Mouse (Mus musculus): ENCODE data around the gene Hspa5. TPM values are rescaled to one million over a fixed set of nuclear protein-coding genes. Genes with fewer than 3 reads are reported as not detected.
A peak's percentile ranks its signal among the peaks of the same experiment; 100 is the strongest.

The Hspa5 gene
- polyA plus RNA-seq, 2 experiments, result 253 to 479 TPM

- H3K9ac ChIP-seq (replicated peaks), result peak overlapping the region; percentile 71
- H3K4me2 ChIP-seq (ENCODE audit: low read depth), result peak overlapping the region; percentile 69
- peak overlapping the region in 1 of 2 experiments; percentile 34; a peak in 2 of 4 replicates for H3K4me3 ChIP-seq (ENCODE audit: insufficient read depth in 1 of 2, low read depth in 2 of 2, low read length in 2 of 2)
- no peaks in the 10 kb centered on the region for H3K27me3 ChIP-seq (ENCODE audit: control insufficient read depth, insufficient read depth, low read length)
- H3K4me1 ChIP-seq (replicated peaks; ENCODE audit: control insufficient read depth in 2 of 2, insufficient read depth in 2 of 2, low read length in 1 of 2), result peaks cover 49 to 52% of the 10 kb centered on the region in 2 experiments
- DNase-seq (ENCODE audit: low read depth in 3 of 3, low spot score in 3 of 3), result peak; percentile 75 to 80 (median 76)
- 21% methylated on average over 1 of the region's 1 CpGs for WGBS (ENCODE audit: insufficient replicate concordance)
- H3K27ac ChIP-seq, result peak overlapping the region; percentile 97
- H3K9me3 ChIP-seq (ENCODE audit: control insufficient read depth, low read length), result no peaks in the 10 kb centered on the region
- ATAC-seq (ENCODE audit: insufficient read depth), result peak; percentile 93
- peaks cover 17% of the 10 kb centered on the region for H3K36me3 ChIP-seq (replicated peaks; ENCODE audit: control insufficient read depth, insufficient read depth, low read depth)
- peak; percentile 13; the same call in 1 of the 2 replicates for TF ChIP-seq CTCF (IDR thresholded peaks at IDR 0.05; ENCODE audit: low read depth)
- TF ChIP-seq EP300 (IDR thresholded peaks at IDR 0.05; ENCODE audit: low read depth), result peak; percentile 91
These were observed 31.9 kb upstream of the Hspa5 start for GRCm38 (mm10) chr2:34739684-34740391.

DNA sequence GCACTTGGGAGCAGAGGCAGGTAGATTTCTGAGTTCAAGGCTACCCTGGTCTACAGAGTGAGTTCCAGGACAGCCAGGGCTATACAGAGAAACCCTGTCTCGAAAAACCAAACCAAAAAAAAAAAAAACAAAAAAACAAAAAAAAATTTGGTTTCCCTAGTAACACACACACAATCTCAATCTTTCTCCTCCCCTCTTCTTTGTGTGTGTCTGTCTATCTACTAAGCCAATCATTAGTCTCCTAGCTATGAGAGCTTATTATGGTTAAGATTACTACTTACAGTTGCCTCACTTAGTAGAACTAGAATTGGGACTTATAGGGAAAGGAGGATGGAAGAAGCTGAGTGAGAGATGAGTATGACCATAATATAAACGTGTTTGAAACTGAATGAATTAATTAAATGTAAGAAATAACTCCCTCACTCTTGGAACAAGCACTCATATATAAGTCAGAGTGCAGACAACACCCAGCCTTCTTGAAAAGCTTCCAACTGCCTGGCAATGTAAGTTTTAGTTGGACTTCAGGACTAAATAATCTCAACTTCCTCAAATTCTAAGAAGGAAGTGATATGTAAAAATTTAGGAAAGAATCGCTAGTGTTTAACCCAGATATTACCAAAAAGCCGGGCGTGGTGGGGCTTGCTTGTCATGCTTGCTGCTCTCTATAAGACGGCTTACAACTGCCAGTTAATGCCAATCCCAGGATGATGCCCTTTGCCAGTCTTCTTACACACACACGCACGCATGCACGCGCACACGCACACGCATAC, 30.2 kb upstream of the Hspa5 start:
- peak overlapping the region; percentile 31; the same call in 1 of the 2 replicates for H3K9ac ChIP-seq (replicated peaks)
- no peaks in the 10 kb centered on the region for H3K9me3 ChIP-seq (ENCODE audit: control insufficient read depth, low read length)
- DNase-seq (ENCODE audit: low read depth in 3 of 3, low spot score in 3 of 3), result no peak
- TF ChIP-seq CTCF (IDR thresholded peaks at IDR 0.05; ENCODE audit: low read depth) (no peak), EP300 (IDR thresholded peaks at IDR 0.05; ENCODE audit: low read depth) (no peak)
- no peak for ATAC-seq (ENCODE audit: insufficient read depth)
- peaks cover 47 to 51% of the 10 kb centered on the region in 2 experiments for H3K4me1 ChIP-seq (replicated peaks; ENCODE audit: control insufficient read depth in 2 of 2, insufficient read depth in 2 of 2, low read length in 1 of 2)
- peak overlapping the region; percentile 3 for H3K4me2 ChIP-seq (ENCODE audit: low read depth)
- 52% methylated on average over 12 of the region's 12 CpGs for WGBS (ENCODE audit: insufficient replicate concordance)
- no peak overlapping the region for H3K4me3 ChIP-seq (ENCODE audit: insufficient read depth in 1 of 2, low read depth in 2 of 2, low read length in 2 of 2)
- peaks cover 17% of the 10 kb centered on the region for H3K36me3 ChIP-seq (replicated peaks; ENCODE audit: control insufficient read depth, insufficient read depth, low read depth)
- no peaks in the 10 kb centered on the region for H3K27me3 ChIP-seq (ENCODE audit: control insufficient read depth, insufficient read depth, low read length)
- peak overlapping the region; percentile 97 for H3K27ac ChIP-seq

- ATAC-seq (ENCODE audit: insufficient read depth), result no peak
- peaks cover 22% of the 10 kb centered on the region for H3K36me3 ChIP-seq (replicated peaks; ENCODE audit: control insufficient read depth, insufficient read depth, low read depth)
These were observed 29.1 kb upstream of the Hspa5 start for GRCm38 (mm10) chr2:34742675-34743074.

GRCm38 (mm10) chr2:34744476-34744875, 27.3 kb upstream of the Hspa5 start:
- Histone ChIP-seq H3K4me3 (ENCODE audit: insufficient read depth in 1 of 2, low read depth in 2 of 2, low read length in 2 of 2) (no peak overlapping the region), H3K27ac (no peak overlapping the region), H3K9me3 (ENCODE audit: control insufficient read depth, low read length) (no peaks in the 10 kb centered on the region), H3K36me3 (replicated peaks; ENCODE audit: control insufficient read depth, insufficient read depth, low read depth) (peaks cover 16% of the 10 kb centered on the region), H3K9ac (replicated peaks) (no peak overlapping the region), H3K27me3 (ENCODE audit: control insufficient read depth, insufficient read depth, low read length) (no peaks in the 10 kb centered on the region), H3K4me1 (replicated peaks; ENCODE audit: control insufficient read depth in 2 of 2, insufficient read depth in 2 of 2, low read length in 1 of 2) (peaks cover 28 to 39% of the 10 kb centered on the region in 2 experiments), H3K4me2 (ENCODE audit: low read depth) (no peak overlapping the region)
- ATAC-seq (ENCODE audit: insufficient read depth), result no peak
- DNase-seq (ENCODE audit: low read depth in 3 of 3, low spot score in 3 of 3), result no peak
- TF ChIP-seq EP300 (IDR thresholded peaks at IDR 0.05; ENCODE audit: low read depth) (no peak), CTCF (IDR thresholded peaks at IDR 0.05; ENCODE audit: low read depth) (no peak)
- 87% methylated on average over 8 of the region's 8 CpGs for WGBS (ENCODE audit: insufficient replicate concordance)

More at GRCm38 (mm10) chr2:34742675-34743074, 29.1 kb upstream of the Hspa5 start:
- Histone ChIP-seq H3K27me3 (ENCODE audit: control insufficient read depth, insufficient read depth, low read length) (no peaks in the 10 kb centered on the region), H3K4me1 (replicated peaks; ENCODE audit: control insufficient read depth in 2 of 2, insufficient read depth in 2 of 2, low read length in 1 of 2) (peaks cover 43 to 46% of the 10 kb centered on the region in 2 experiments), H3K9me3 (ENCODE audit: control insufficient read depth, low read length) (no peaks in the 10 kb centered on the region), H3K4me3 (ENCODE audit: insufficient read depth in 1 of 2, low read depth in 2 of 2, low read length in 2 of 2) (no peak overlapping the region), H3K27ac (peak overlapping the region; percentile 65), H3K9ac (replicated peaks) (no peak overlapping the region; the same call in 1 of the 2 replicates), H3K4me2 (ENCODE audit: low read depth) (peak overlapping the region; percentile 8; the same call in 1 of the 2 replicates)
- WGBS (ENCODE audit: insufficient replicate concordance), result 77% methylated on average over 8 of the region's 8 CpGs
- no peak for DNase-seq (ENCODE audit: low read depth in 3 of 3, low spot score in 3 of 3)
- TF ChIP-seq CTCF (IDR thresholded peaks at IDR 0.05; ENCODE audit: low read depth) (no peak), EP300 (IDR thresholded peaks at IDR 0.05; ENCODE audit: low read depth) (no peak)

DNA sequence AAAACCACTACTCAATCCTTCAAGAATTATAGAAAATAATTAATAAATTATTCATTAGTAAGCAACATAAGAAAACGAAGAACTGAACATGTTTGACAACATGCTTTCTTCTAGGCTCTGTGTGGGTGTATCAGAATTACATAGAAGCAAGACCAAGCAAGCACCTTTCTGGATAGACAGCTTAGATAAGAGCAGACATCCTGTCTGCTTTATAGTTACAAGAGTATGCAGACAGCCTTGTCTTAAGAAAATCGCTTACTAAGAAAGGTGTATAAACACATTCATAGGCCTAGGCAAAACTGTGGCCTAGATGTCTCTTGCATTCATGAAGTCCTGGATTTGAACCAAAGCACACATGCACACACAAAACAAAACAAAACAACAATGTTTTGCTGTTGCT, 26.1 kb upstream of the Hspa5 start:
- H3K4me2 ChIP-seq (ENCODE audit: low read depth), result no peak overlapping the region
- H3K4me1 ChIP-seq (replicated peaks; ENCODE audit: control insufficient read depth in 2 of 2, insufficient read depth in 2 of 2, low read length in 1 of 2), result peaks cover 22 to 36% of the 10 kb centered on the region in 2 experiments
- H3K36me3 ChIP-seq (replicated peaks; ENCODE audit: control insufficient read depth, insufficient read depth, low read depth), result peaks cover 16% of the 10 kb centered on the region
- DNase-seq (ENCODE audit: low read depth in 3 of 3, low spot score in 3 of 3) (no peak), ATAC-seq (ENCODE audit: insufficient read depth) (no peak)
- no peak overlapping the region for H3K9ac ChIP-seq (replicated peaks)
- H3K4me3 ChIP-seq (ENCODE audit: insufficient read depth in 1 of 2, low read depth in 2 of 2, low read length in 2 of 2), result no peak overlapping the region
- H3K9me3 ChIP-seq (ENCODE audit: control insufficient read depth, low read length), result no peaks in the 10 kb centered on the region
- 50% methylated on average over 2 of the region's 2 CpGs for WGBS (ENCODE audit: insufficient replicate concordance)
- no peak overlapping the region for H3K27ac ChIP-seq
- TF ChIP-seq EP300 (IDR thresholded peaks at IDR 0.05; ENCODE audit: low read depth), result no peak
- no peak for TF ChIP-seq CTCF (IDR thresholded peaks at IDR 0.05; ENCODE audit: low read depth)
- no peaks in the 10 kb centered on the region for H3K27me3 ChIP-seq (ENCODE audit: control insufficient read depth, insufficient read depth, low read length)
